Mouse (Mus musculus) myocyte (in vitro differentiated cells): ENCODE measurements around the gene Snx29.

ENCODE experiments used
- E2F4 ChIP-seq: IDR thresholded peaks from one replicate; pipeline ENCODE4 v1.6.1; 2011; ENCODE audit warnings: mild to moderate bottlenecking, control low read depth, moderate library complexity; ENCODE audit not compliant: insufficient read depth
- MAX ChIP-seq: IDR thresholded peaks from one replicate; pipeline ENCODE4 v1.6.1; 2011; ENCODE audit warnings: low read depth, mild to moderate bottlenecking, control low read depth
- POLR2A ChIP-seq: IDR thresholded peaks from one replicate; pipeline ENCODE4 v1.6.1; 2011; ENCODE audit warnings: low read depth, mild to moderate bottlenecking, control low read depth, moderate library complexity; ENCODE audit not compliant: insufficient read length
- POLR2AphosphoS2 ChIP-seq: IDR thresholded peaks from one replicate; pipeline ENCODE4 v1.6.1; 2011; ENCODE audit warnings: low read depth, control low read depth; ENCODE audit not compliant: insufficient read length
- TCF12 ChIP-seq: IDR thresholded peaks from one replicate; pipeline ENCODE4 v1.6.1; 2011; ENCODE audit warnings: mild to moderate bottlenecking, control low read depth; ENCODE audit not compliant: poor library complexity, insufficient read depth, severe bottlenecking

DNA sequence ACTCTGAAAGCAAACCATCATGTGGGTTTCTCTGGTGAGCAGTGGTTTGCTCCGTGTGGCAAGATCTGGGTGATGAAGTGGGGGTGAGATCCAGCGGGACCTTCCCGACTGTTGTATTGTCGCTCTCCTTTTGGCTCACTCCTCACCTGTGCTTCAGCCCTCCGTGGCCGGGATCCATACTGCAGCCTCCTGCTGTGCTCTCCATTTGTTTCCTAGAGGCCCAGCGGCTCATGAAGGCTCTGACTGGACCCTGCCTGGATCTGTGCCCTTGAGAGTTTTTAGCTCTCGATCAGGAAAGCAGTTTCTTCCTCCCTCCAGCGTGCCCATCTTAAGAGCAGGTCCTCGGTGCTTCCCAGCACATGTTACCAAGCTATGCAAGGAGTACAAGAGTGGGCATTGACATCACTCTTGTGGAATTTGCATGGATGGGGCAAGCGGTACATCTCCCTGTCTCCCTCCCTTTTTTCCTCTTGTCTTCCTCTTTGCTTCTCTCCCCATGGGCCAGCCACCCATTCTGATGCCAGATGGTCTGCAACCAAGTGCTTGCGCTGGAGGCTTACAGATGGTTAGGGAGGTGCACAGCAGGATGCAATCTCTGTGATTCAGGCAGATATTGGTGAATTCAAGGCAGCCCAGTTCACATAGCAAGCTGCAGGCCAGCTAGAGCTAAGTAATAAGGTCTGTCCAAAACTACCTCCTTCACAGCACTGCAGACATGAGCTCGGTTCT is 207.9 kb downstream of the Snx29 start:
- TF ChIP-seq POLR2A: no peak
- TF ChIP-seq E2F4: no peak
- no peak for TF ChIP-seq MAX
- TF ChIP-seq POLR2AphosphoS2: no peak
- no peak for TF ChIP-seq TCF12
